1 mouse cellular context compared by ENCODE assay signal in genomic region chr9:83924878-83925687, GRCm38 (mm10).
TF ChIP-seq lines count a peak whose summit lies in the region.

TSS of gene Bckdhb (plus strand) at chr9:83925145.

TF ChIP-seq in CH12.LX, 34 proteins besides CTCF, POLR2A, EP300 and RAD21 (continued from another document):
- TF ChIP-seq TCF12 (IDR thresholded peaks at IDR 0.05; ENCODE audit: low read depth, low read length) (peak; percentile 42; the same call in 1 of the 2 replicates), ZNF384 (IDR thresholded peaks at IDR 0.05; ENCODE audit: low read depth, low read length) (no peak), NELFE (IDR thresholded peaks at IDR 0.05; ENCODE audit: low read depth, low read length) (peak; percentile 70), NRF1 (IDR thresholded peaks at IDR 0.05; ENCODE audit: low read depth, low read length) (peak; percentile 62), ELF1 (IDR thresholded peaks at IDR 0.05; ENCODE audit: low read depth, low read length) (peak; percentile 75), CHD1 (IDR thresholded peaks at IDR 0.05; ENCODE audit: low read depth, low read length) (no peak), GABPA (IDR thresholded peaks at IDR 0.05; ENCODE audit: insufficient replicate concordance, low read depth, low read length) (no peak), UBTF (IDR thresholded peaks at IDR 0.05; ENCODE audit: low read depth, low read length) (no peak), SMC3 (IDR thresholded peaks at IDR 0.05; ENCODE audit: low read depth, low read length) (no peak), MAX (IDR thresholded peaks at IDR 0.05; ENCODE audit: low read length) (no peak)
TF ChIP-seq in CH12.LX: peak in this region for 9.
